Mouse (Mus musculus) liver, adult 2 months (tissue): ENCODE measurements around the gene Gm49384. TPM values are rescaled to one million over a fixed set of nuclear protein-coding genes. Genes with fewer than 3 reads are reported as not detected.

Experiments
- DNase-seq: peaks from one replicate; pipeline ENCODE4 v3.0.0-alpha.2; 2011; ENCODE audit warnings: low read depth, low spot score; ENCODE audit errors: extremely low read depth
- H3K27ac ChIP-seq: fragments of 200-500 bp; replicated peaks from 2 replicates; pipeline ENCODE4 v1.5.1; 2012; ENCODE audit warnings: low read depth, mild to moderate bottlenecking, control low read depth, inconsistent platforms, low read length; ENCODE audit not compliant: insufficient read depth
- H3K27me3 ChIP-seq: fragments of 200-500 bp; 2 replicates; pipeline ENCODE4 v1.6.1; 2012; ENCODE audit warnings: mild to moderate bottlenecking, moderate library complexity, low read length, inconsistent platforms; ENCODE audit not compliant: control insufficient read depth, insufficient read depth
- H3K36me3 ChIP-seq: fragments of 200-500 bp; 2 replicates; pipeline ENCODE4 v1.6.1; 2012; ENCODE audit warnings: low read length, inconsistent platforms; ENCODE audit not compliant: control insufficient read depth, insufficient read depth
- H3K4me1 ChIP-seq: fragments of 200-500 bp; 2 replicates; pipeline ENCODE4 v1.6.1; 2011; ENCODE audit warnings: low read length; ENCODE audit not compliant: control insufficient read depth, insufficient read depth
- H3K4me3 ChIP-seq: fragments of 200-500 bp; 2 replicates; pipeline ENCODE4 v1.5.1; 2011; ENCODE audit warnings: low read depth, mild to moderate bottlenecking, control low read depth, low read length, moderate library complexity; ENCODE audit not compliant: insufficient read depth
- H3K79me2 ChIP-seq: fragments of 200-500 bp; 2 replicates; pipeline ENCODE4 v1.6.1; 2012; ENCODE audit warnings: inconsistent platforms, mild to moderate bottlenecking, low read length, moderate library complexity; ENCODE audit not compliant: control insufficient read depth, insufficient read depth
- H3K9ac ChIP-seq: fragments of 200-500 bp; 2 replicates; pipeline ENCODE4 v1.6.1; 2012; ENCODE audit warnings: low read depth, mild to moderate bottlenecking, control low read depth, inconsistent platforms, low read length
- CTCF ChIP-seq: fragments of 200-500 bp; IDR thresholded peaks from 2 replicates; pipeline ENCODE4 v1.5.1; 2011; ENCODE audit warnings: low read depth, low read length, control low read depth
- POLR2A ChIP-seq: fragments of 200-500 bp; IDR thresholded peaks from 2 replicates; pipeline ENCODE4 v1.6.1; 2011; ENCODE audit warnings: low read length, control low read depth; ENCODE audit not compliant: insufficient read depth; ENCODE audit errors: extremely low read depth
- WGBS: fragments of 180-500 bp; shearing (Covaris S2); methylation state at CpG from one replicate; pipeline ENCODE4 v1.1.7; 2018; 5-methylcytosine and 5-hydroxymethylcytosine counted together
- polyA plus RNA-seq: library from polyadenylated mRNA; depleted of rRNA; stranded (reverse); fragments of >200 nt; gene quantifications from 2 replicates; pipeline ENCODE4 v1.2.3, GENCODE M21; 2012
- total RNA-seq: library from RNA; depleted of rRNA; stranded (reverse); fragments of >200 nt; gene quantifications from 2 replicates; pipeline ENCODE4 v1.2.3, GENCODE M21; 2014

Gm49384 gene
- total and polyA plus RNA-seq, 2 experiments, result 0.87 to 0.92 TPM

DNA sequence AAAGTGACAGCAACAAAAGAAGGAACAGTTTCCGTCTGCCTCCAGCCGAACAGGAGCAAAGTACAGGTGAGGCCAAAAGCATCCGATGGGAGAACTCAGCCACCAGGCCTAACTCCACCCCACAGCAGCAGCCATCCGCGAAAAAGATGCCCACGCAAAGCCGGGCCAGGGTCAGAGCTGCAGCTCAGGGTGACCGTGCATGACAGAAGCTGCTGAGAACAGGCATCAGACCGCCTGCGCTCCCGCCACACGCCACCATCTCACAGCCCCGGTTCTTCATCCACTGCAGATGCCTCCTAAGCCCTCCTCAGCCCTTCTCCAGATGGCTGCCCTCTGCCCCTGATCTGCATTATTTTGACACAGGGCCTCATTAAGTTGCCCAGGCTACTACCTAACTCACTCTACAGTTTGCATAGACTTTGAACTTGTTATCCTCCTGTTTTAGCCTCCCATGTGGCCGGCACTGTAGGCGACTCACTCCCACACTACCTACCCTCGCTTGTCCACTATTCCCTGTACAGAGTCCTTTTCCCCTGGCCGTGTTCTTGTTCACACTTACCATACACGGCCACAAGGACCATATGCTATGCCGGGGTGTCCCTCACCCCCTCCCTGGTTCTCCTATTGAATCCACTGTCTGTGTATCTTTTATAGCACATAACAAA, 16.7 kb upstream of the Gm49384 start:
- H3K4me3 ChIP-seq, result no peak overlapping the region
- 67% methylated on average over 19 of the region's 19 CpGs for WGBS
- no peaks in the 10 kb centered on the region for H3K36me3 ChIP-seq
- no peaks in the 10 kb centered on the region for H3K4me1 ChIP-seq
- H3K9ac ChIP-seq, result no peak overlapping the region
- no peaks in the 10 kb centered on the region for H3K79me2 ChIP-seq
- no peak overlapping the region for H3K27ac ChIP-seq
- TF ChIP-seq POLR2A, result no peak
- H3K27me3 ChIP-seq, result no peaks in the 10 kb centered on the region
- DNase-seq, result no peak

DNA sequence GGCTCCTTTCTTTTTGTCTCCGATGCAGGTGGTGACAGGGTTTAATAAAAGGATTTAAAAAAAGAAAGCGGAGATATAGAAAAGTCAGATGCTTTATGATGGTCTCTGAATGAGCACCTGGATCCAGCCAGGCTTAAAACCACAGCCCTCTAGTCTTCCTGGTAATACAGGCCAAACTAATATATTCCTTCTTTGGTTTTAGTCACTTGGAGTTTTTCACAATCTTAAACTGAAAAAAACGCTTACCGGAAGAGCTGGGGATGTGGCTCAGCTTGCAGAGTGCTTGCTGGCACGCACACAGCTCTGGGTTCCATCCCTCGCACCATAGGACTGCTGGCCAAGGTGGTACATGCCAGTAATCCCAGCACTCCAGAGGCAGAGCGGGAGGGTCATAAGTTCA, 12.5 kb upstream of the Gm49384 start:
- 96% methylated on average over 7 of the region's 7 CpGs for WGBS
- H3K36me3 ChIP-seq, result no peaks in the 10 kb centered on the region

DNA sequence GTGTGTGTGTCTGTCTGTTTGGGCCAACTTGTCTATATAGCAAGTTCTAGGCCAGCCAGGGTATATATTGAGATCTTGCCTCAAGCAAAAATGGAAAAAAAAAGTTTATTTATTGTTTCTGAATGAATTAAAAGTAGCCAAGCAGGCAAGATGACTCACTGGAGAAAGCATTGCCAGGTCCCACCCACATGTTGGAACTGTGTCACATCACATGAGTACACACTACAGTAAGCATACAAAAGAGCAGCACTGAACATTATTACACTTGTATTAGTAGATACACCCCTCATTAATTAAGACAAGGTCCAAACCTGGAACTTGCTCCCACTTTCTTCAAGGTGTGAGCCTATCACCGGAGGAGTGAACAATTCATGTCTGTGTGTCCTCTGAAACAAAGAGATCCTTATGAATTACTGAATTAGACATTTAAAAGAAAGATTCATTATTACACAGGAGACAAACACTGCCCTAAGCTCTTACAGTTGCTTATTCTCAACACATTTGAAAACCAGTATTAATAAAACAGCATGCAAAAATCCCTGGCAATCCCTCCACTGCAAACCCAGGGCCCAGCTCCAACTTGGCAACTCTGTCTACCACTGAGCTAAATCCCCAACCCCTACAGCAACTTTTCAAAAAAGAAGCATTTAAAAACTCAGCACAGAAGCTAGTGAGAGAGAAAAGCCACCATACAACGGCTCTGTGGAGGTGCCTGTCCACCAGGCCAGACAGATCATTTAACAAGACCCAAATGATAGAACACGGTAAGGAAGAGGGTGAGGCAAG, 11.1 kb upstream of the Gm49384 start:
- TF ChIP-seq POLR2A (no peak), CTCF (no peak)
- Histone ChIP-seq H3K27ac (no peak overlapping the region), H3K4me1 (no peaks in the 10 kb centered on the region), H3K4me3 (no peak overlapping the region), H3K27me3 (no peaks in the 10 kb centered on the region), H3K9ac (no peak overlapping the region), H3K79me2 (no peaks in the 10 kb centered on the region), H3K36me3 (no peaks in the 10 kb centered on the region)
- WGBS, result 85% methylated on average over 3 of the region's 3 CpGs
- no peak for DNase-seq

More for the DNA sequence above, 12.5 kb upstream of the Gm49384 start:
- no peak overlapping the region for H3K4me3 ChIP-seq
- no peak for DNase-seq
- no peaks in the 10 kb centered on the region for H3K27me3 ChIP-seq
- no peak overlapping the region for H3K9ac ChIP-seq
- no peak overlapping the region for H3K27ac ChIP-seq
- TF ChIP-seq CTCF (no peak), POLR2A (no peak)
- H3K79me2 ChIP-seq, result no peaks in the 10 kb centered on the region
- H3K4me1 ChIP-seq, result no peaks in the 10 kb centered on the region

DNA sequence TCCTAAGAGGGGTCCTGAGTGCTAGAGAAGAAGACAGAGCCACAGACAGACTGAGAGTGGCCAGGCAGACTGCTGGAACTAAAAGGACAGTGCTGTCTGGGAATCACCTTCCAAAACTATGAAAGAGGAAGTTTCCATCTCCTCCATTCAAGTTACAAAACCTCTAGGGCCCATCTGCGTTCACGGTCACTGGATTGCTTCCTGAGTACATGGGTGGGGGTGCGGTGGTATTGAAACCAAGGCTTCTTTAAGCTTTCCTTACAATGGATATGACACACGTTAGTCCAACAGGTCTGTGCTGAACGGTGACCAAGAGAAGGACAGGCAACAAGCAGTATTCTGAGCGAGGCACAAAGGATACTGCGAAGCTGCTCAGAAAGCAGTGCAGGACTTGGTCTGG, 10.3 kb upstream of the Gm49384 start:
- DNase-seq, result no peak
- Histone ChIP-seq H3K27me3 (no peaks in the 10 kb centered on the region), H3K4me3 (no peak overlapping the region), H3K4me1 (no peaks in the 10 kb centered on the region), H3K9ac (no peak overlapping the region), H3K36me3 (no peaks in the 10 kb centered on the region), H3K27ac (no peak overlapping the region), H3K79me2 (no peaks in the 10 kb centered on the region)
- TF ChIP-seq CTCF, result no peak
- TF ChIP-seq POLR2A, result no peak
- 92% methylated on average over 7 of the region's 7 CpGs for WGBS

DNA sequence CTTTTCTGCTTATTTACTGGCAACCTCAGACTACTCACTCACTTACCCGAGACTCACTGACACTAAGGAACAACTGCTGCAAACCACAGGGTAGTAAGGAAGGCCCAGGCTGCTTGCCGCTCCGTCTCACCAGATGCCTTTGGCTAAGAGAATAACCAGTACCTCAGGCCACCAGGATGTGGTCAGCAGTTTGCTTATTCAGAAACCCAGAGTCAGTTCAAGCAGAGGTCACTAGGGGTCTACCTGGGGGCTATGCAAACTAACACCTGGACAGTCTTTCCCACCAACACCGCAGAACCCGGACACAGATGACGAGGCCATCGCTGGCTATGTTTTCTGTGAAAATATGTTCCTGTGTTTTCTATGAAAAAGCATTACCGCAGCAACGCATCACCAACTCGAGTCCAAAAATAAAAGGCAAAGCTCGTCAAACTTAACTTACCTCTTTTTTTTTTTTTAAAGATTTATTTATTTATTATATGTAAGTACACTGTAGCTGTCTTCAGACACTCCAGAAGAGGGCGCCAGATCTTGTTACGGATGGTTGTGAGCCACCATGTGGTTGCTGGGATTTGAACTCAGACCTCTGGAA, 9.2 kb upstream of the Gm49384 start:
- Histone ChIP-seq H3K79me2 (no peaks in the 10 kb centered on the region), H3K9ac (no peak overlapping the region), H3K4me3 (no peak overlapping the region), H3K4me1 (no peaks in the 10 kb centered on the region), H3K27ac (no peak overlapping the region), H3K36me3 (no peaks in the 10 kb centered on the region), H3K27me3 (no peaks in the 10 kb centered on the region)
- TF ChIP-seq CTCF, result no peak
- TF ChIP-seq POLR2A, result no peak
- 95% methylated on average over 13 of the region's 13 CpGs for WGBS
- no peak for DNase-seq

DNA sequence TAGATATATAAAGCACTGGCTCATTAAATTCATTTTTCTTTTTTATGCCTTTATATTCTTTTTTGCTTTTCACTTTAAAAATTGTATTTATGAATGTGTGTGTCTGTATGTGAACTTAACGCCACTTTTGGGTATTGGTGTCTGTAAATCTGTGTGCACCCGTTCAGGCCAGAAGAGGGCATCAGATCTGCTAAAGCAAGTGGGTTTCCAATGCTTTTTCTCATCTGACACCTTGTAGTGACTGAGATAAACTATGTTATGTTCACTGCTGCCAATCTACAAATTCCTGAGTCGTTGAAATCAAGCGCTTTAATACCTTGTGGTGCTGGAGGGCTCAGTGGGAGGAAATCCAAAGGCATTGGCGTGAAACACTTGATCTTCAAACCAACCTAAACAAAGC, 7.0 kb upstream of the Gm49384 start:
- no peaks in the 10 kb centered on the region for H3K4me1 ChIP-seq
- no peak for TF ChIP-seq POLR2A
- no peak for TF ChIP-seq CTCF
- no peak for DNase-seq
- H3K27ac ChIP-seq, result no peak overlapping the region
- no peaks in the 10 kb centered on the region for H3K27me3 ChIP-seq
- 85% methylated on average over 5 of the region's 5 CpGs for WGBS
- no peak overlapping the region for H3K9ac ChIP-seq
- H3K4me3 ChIP-seq, result no peak overlapping the region
- H3K79me2 ChIP-seq, result no peaks in the 10 kb centered on the region
- H3K36me3 ChIP-seq, result no peaks in the 10 kb centered on the region
